Mouse (Mus musculus) ES-Bruce4 (cell line): ENCODE data around the gene Pola1.

Source experiments
- CTCF ChIP-seq: IDR thresholded peaks from one replicate; pipeline ENCODE4 v1.8.1; 2011; ENCODE audit warnings: low read depth, low read length
- EP300 ChIP-seq: IDR thresholded peaks from 2 replicates; pipeline ENCODE4 v1.6.1; 2011; ENCODE audit warnings: low read depth, low read length; ENCODE audit not compliant: insufficient read depth
- POLR2A ChIP-seq: IDR thresholded peaks from one replicate; pipeline ENCODE4 v1.8.1; 2011; ENCODE audit warnings: low read length; ENCODE audit not compliant: insufficient read depth

GRCm38 (mm10) chrX:93373503-93373902, 258.5 kb downstream of the Pola1 start:
- TF ChIP-seq EP300: no peak
- no peak for TF ChIP-seq CTCF
- no peak for TF ChIP-seq POLR2A
